Mouse (Mus musculus) left cerebral cortex, postnatal 14 days (tissue): Measurements from ENCODE around the gene Tbc1d9b. TPM values are rescaled to one million over a fixed set of nuclear protein-coding genes. Genes with fewer than 3 reads are reported as not detected.

Experiments used
- DNase-seq, 2 experiments: peaks; one replicate each; pipeline ENCODE4 v3.0.0; 2021 to 2022; ENCODE audit warnings: low spot score in 2 of 2, mixed read lengths in 1 of 2
- intact Hi-C: fragments of 180-260 bp; cut with DNase I; formaldehyde crosslinking; loops from one replicate; pipeline ENCODE4 v1.15.1; 2025
- total RNA-seq, 2 experiments: library from RNA; stranded (reverse); gene quantifications; 2 replicates each; pipeline ENCODE4 v1.2.3; 2021

Gene Tbc1d9b
- total RNA-seq, 2 experiments from 2014 or later: 90.3 to 103 TPM

DNA sequence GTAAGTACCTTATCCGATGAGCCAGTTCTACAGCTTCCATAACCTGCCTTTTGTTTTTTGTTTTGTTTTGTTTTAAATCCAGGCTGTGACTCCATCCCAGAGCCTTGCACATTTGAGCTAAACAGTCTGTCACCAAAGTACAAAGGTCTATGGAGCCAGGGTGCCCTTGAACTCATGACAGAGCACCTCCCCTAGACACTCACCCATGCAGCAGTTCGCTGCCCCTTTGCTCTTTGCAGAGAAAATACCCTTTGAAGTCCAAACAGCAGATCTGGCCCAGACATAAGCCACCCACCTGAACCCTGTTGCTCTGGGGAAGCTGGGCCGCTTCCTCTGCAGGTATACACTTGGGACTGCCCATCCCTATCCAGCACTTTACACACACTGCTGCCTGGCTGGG, 70.4 kb downstream of the Tbc1d9b start:
- no peak for DNase-seq
- intact Hi-C loops: no loop called here

DNA sequence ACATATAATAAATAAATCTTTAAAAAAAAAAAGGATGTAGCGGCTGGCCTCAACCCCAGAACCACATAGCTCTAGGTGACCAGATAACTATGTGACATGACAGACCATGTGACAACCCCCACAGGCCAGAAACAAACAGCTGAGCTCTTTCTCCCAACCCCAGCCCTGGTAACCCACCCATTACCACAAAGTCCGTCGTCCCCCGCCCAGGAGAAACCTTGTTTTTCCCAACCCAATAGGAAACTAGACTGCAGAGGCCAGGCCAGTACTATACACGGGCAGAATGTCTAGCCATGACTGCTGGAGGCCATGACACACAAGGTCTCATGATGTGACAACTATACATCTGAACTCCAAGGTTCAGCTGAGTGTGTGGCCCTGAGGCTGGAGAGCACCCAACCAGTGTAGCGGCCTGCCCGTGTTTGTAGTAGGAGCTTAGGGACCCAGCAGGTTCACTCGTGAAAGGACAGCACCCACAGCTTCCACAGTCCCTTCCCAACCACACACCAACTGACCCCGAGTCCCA, 72.2 kb downstream of the Tbc1d9b start:
- intact Hi-C loops: no loop called here

DNA sequence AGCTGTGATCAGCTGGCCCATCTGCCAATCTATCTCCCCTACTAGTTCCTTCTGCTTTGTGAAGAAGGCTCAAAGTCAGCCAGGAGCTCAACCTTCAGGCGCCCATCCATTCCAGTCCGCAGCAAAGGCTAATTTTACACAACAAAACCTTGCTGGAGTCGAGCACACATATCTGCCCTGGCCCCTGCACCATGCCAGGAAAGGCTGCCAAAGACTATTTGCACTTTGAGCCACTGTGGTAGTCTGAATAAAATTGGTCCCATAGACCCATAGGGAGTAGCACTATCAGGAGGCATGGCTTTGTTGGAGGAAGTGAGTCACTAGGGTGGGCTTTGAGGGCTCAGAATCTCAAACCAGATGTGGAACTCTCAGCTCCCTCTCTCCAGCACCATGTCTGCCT, 74.2 kb downstream of the Tbc1d9b start:
- no peak for DNase-seq
- intact Hi-C loops: no loop called here

More for the DNA sequence above, 72.2 kb downstream of the Tbc1d9b start:
- DNase-seq: no peak

- intact Hi-C loops: no loop called here
- no peak for DNase-seq
These were observed 74.8 kb downstream of the Tbc1d9b start for GRCm38 (mm10) chr11:50206037-50206436.

GRCm38 (mm10) chr11:50207344-50207743, 76.1 kb downstream of the Tbc1d9b start:
- DNase-seq: no peak
- intact Hi-C loops: no loop called here

- no peak for DNase-seq
These were observed 76.8 kb downstream of the Tbc1d9b start for GRCm38 (mm10) chr11:50208039-50208438.

GRCm38 (mm10) chr11:50210101-50210504, 78.9 kb downstream of the Tbc1d9b start:
- DNase-seq: peak; percentile 87 to 96
- intact Hi-C loops: loop anchor here (2.0 kb wide), 1 partner anchor 15 kb away; no protein-coding TSS in a partner anchor

More at GRCm38 (mm10) chr11:50208039-50208438, 76.8 kb downstream of the Tbc1d9b start:
- intact Hi-C loops: no loop called here

DNA sequence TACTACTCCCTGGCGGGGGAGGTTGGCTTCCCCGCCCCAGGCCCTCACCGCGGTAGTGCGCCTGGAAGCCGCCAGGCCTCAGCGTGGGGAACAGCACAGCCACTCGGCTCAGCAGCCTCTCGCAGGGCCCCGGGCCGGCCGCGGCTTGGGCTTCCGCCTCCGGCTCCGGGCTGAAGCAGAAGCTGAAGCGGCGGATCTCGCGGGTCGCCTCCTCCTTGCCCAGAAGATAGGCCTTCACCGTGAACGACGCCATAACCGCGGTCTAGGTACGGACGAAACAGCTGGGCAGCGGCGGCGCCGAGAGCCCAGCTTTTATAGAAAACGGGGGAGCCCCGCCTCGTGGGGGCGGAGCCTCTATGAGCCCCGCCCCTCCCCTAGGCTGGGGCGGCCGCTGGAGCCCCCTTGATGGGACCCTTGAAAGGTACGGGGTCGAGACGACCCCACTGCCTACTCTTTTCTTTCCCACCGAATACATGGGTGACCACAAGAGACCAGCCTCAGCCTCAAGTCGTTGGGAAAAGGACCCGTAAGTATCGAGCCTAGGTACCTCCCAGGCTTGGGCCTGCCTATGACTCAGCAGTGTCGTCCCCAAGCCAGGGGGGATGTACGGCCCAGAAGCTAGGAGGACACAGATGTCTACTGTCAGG, 79.4 kb downstream of the Tbc1d9b start, which contains the start of the genes Sqstm1 and Mgat4b:
Sqstm1 (minus strand) TSS at position 323 of the 647 bp plus-strand sequence.
Mgat4b (plus strand) TSS at position 386 of the 647 bp plus-strand sequence.
- DNase-seq: peak; percentile 78 to 84
- intact Hi-C loops: loop anchor here (2.0 kb wide), 1 partner anchor 14 kb away; no protein-coding TSS in a partner anchor

DNA sequence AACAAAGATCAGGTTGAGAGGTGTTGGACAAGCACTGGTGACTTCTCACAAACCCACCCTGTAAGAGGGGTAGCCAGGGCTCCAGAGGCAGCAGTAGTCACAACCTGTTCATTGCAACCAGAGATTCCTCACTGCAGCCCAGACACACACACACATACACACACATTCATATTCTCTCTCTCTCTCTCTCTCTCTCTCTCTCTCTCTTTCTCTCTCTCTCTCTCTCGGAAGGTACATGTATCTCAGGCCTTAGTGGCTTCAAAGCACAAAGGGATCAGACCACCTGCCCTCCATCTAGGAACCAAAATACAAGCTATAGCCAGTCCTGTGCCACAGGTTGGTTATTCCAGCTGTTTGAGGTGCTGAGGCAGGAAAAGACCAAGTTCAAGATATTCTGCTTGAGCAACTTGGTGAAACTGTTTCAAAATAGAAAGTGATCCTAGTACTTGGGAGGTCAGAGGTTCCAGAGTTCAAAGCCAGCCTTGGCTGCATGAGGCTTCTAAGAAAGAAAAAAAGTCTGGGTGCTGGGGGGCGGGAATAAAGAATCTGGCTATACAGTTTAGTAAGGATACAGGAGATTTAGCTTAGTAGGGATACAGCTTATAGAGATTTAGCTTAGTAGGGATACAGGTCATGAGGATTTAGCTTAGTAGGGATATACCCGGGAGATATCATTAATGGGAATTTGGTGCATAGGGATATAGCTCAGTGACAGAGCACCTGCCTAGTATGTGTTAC, 80.3 kb downstream of the Tbc1d9b start:
- intact Hi-C loops: loop anchor here (2.0 kb wide), 1 partner anchor 13 kb away; no protein-coding TSS in a partner anchor
- no peak for DNase-seq

DNA sequence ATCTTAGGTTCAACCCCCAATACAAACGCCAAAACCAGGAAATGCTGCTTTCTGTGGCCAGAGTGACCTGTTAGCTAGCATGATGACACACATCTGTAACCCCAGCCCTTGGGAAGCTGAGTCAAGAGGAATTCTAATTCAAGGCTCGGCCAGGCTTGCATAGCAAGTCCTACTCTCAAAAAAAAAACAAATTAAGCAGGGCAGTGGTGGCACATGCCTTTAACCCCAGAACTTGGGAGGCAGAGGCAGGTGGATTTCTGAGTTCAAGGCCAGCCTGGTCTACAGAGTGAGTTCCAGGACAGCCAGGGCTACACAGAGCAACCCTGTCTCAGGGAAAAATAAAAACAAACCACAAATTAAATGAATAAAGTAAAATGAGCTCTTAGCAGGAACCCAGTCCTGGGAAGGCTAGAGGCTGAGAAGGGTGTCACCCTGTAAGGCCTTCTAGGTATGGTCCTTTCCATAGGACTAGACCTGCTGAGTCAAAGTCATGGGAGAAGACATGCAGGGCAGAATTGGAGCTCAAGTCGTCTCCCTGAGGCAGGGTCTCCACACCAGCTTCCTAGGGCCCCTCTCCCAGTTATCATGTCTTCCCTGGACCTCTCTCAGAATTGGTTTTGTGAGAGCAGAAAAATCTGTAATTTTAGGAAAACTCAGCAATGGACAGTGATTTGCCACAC, 81.0 kb downstream of the Tbc1d9b start:
- intact Hi-C loops: no loop called here

DNA sequence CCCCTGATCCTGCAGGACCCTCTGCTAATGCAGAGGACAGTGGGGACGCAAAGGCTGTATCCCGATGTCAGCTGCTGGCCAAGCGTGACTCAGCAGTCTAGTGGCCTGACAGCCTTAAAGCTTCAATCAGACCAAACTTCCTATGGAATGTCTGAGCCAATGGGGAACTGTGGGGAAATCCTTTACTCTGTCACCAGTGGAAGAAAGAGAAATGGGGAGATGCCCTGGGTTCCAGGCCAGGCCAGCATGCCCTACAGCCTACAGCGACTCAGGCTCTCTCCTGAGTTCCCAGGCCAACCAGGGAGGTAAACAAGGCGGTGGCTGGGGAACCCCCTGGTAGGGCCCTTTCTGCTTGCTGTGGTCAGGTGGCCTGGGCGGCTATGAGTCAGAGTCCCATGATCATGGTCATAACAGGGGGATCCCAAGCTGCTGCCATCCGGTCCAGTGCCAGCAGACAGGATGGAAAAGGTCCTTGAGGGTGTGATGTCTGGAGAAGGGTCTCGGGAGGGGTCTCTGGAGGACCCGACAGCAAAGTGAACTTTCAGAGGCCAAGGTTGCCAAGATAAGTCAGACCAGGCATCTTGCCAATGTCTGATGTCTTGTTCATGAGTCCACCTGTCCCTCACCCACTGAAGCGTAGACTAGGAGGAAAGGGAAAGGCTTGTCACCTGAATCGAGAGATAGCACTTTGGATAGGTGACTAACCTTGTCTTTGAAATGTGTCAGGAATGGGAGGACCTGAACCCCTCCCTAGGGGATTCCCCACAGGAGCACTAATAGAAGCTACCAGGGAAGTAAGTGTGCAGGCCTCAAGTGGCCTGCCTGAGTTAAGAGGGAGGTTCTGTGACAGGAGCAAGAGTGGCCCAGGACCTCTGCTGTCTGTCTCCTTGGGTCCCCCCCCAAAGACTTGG, 81.9 kb downstream of the Tbc1d9b start:
- DNase-seq: peak in 1 of 2 experiments; percentile 55
- intact Hi-C loops: no loop called here

More for the DNA sequence above, 81.0 kb downstream of the Tbc1d9b start:
- no peak for DNase-seq

DNA sequence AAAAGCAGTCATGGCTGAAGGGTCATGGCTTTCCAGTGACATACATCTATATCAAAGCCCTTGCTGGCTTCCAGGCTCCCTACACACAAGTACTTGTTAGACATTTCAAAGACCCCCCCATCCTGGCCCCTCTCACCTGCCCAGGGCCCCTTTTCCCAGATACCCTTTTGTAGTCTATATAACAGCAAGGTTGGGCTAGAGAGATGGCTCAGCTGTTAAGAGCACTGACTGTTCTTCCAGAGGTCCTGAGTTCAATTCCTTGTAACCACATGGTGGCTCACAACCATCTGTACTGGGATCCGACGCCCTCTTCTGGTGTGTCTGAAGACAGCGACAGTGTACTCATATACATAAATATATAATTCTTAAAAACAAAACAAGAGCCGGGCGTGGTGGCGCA, 83.4 kb downstream of the Tbc1d9b start:
- intact Hi-C loops: no loop called here
- no peak for DNase-seq

GRCm38 (mm10) chr11:50215633-50216032, 84.4 kb downstream of the Tbc1d9b start:
- DNase-seq: no peak
- intact Hi-C loops: no loop called here

GRCm38 (mm10) chr11:50216724-50217366, 85.6 kb downstream of the Tbc1d9b start:
- DNase-seq: no peak
- intact Hi-C loops: no loop called here

DNA sequence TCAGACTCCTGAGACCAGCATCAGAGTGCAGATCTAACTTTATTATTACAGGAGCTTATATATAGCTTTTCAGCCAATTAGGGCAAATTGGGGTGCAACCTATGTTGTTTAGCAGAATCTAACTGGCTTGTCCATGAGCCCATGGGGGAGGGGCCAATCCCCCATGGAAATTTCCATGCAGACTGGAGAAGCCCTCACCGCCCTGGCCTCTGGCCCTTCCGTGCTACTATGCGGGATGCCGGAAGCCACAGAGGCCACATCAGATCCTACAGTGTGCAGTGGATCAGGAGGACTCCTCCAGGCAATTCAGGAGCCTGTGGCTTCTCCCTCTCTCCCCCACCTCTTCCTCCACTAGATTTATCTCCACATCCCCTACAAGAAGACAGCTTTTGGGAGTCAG, 86.6 kb downstream of the Tbc1d9b start:
- no peak for DNase-seq
- intact Hi-C loops: no loop called here

GRCm38 (mm10) chr11:50219833-50220232, 88.6 kb downstream of the Tbc1d9b start:
- intact Hi-C loops: no loop called here
- no peak for DNase-seq
